Mouse (Mus musculus) heart, embryonic 14.5 days (tissue): Measurements from ENCODE around the gene S1pr2. TPM values are rescaled to one million over a fixed set of nuclear protein-coding genes. Genes with fewer than 3 reads are reported as not detected.
A peak's percentile ranks its signal among the peaks of the same experiment; 100 is the strongest.

ENCODE experiments used
- ATAC-seq: fragments of 200-750 bp; cut with Nextera tagmentation; 2 replicates; pipeline ENCODE4 v1.8.0; 2017; ENCODE audit warnings: low read depth, moderate TSS enrichment; ENCODE audit not compliant: insufficient number of reproducible peaks, insufficient read depth, low FRiP score
- H3K27ac ChIP-seq, 2 experiments: fragments of 200-500 bp in 1 of 2; fragments of 300-500 bp in 1 of 2; sonication (generic) in 1 of 2; replicated peaks in 1 of 2; 2 replicates each; pipeline ENCODE4 v1.5.1; 2012 to 2014; ENCODE audit warnings: low read depth in 2 of 2, low read length in 2 of 2, control low read depth in 1 of 2, mild to moderate bottlenecking in 1 of 2, mixed read lengths in 1 of 2; ENCODE audit not compliant: control insufficient read depth in 1 of 2, insufficient read depth in 1 of 2
- H3K27me3 ChIP-seq: fragments of 300-500 bp; sonication (generic); 2 replicates; pipeline ENCODE4 v1.6.1; 2014; ENCODE audit warnings: mild to moderate bottlenecking, low read length, control low read depth; ENCODE audit not compliant: control insufficient read depth, insufficient read depth
- H3K36me3 ChIP-seq: fragments of 300-500 bp; sonication (generic); 2 replicates; pipeline ENCODE4 v1.6.1; 2014; ENCODE audit warnings: mild to moderate bottlenecking, control low read depth, low read length, mixed read lengths; ENCODE audit not compliant: control insufficient read depth, insufficient read depth
- H3K4me1 ChIP-seq, 2 experiments: fragments of 200-500 bp in 1 of 2; fragments of 300-500 bp in 1 of 2; sonication (generic) in 1 of 2; 2 replicates each; pipeline ENCODE4 v1.6.1; 2012 to 2014; ENCODE audit warnings: low read length in 2 of 2, control low read depth in 1 of 2, mixed read lengths in 1 of 2; ENCODE audit not compliant: control insufficient read depth in 2 of 2, insufficient read depth in 2 of 2
- H3K4me2 ChIP-seq: fragments of 300-500 bp; sonication (generic); 2 replicates; pipeline ENCODE4 v1.6.1; 2014; ENCODE audit warnings: mild to moderate bottlenecking, low read length
- H3K4me3 ChIP-seq, 2 experiments: fragments of 200-500 bp in 1 of 2; fragments of 300-500 bp in 1 of 2; sonication (generic) in 1 of 2; 2 replicates each; pipeline ENCODE4 v1.5.1; 2012 to 2014; ENCODE audit warnings: low read length in 2 of 2, mild to moderate bottlenecking in 2 of 2, control low read depth in 1 of 2, low read depth in 1 of 2, moderate library complexity in 1 of 2; ENCODE audit not compliant: control insufficient read depth in 1 of 2, insufficient read depth in 1 of 2
- H3K9ac ChIP-seq: fragments of 300-500 bp; sonication (generic); 2 replicates; pipeline ENCODE4 v1.6.1; 2014; ENCODE audit warnings: mild to moderate bottlenecking, low read length
- H3K9me3 ChIP-seq: fragments of 300-500 bp; sonication (generic); 2 replicates; pipeline ENCODE4 v1.6.1; 2016; ENCODE audit warnings: low read length, control low read depth; ENCODE audit not compliant: control insufficient read depth
- WGBS: fragments of 180-500 bp; shearing (Covaris S2); extraction: QIAGEN DNeasy Blood & Tissue Kit; methylation state at CpG from one replicate; pipeline ENCODE4 v1.1.7; 2014; 5-methylcytosine and 5-hydroxymethylcytosine counted together
- polyA plus RNA-seq: library from polyadenylated mRNA; unstranded; fragments of >200 nt; fragmentation: Nextera tagmentation; extraction: Ambion mirVana; gene quantifications from 2 replicates; pipeline ENCODE4 v1.2.1, GENCODE M21; 2014

The S1pr2 gene
- 20.1 and 21.5 TPM in 2 replicates for polyA plus RNA-seq

DNA sequence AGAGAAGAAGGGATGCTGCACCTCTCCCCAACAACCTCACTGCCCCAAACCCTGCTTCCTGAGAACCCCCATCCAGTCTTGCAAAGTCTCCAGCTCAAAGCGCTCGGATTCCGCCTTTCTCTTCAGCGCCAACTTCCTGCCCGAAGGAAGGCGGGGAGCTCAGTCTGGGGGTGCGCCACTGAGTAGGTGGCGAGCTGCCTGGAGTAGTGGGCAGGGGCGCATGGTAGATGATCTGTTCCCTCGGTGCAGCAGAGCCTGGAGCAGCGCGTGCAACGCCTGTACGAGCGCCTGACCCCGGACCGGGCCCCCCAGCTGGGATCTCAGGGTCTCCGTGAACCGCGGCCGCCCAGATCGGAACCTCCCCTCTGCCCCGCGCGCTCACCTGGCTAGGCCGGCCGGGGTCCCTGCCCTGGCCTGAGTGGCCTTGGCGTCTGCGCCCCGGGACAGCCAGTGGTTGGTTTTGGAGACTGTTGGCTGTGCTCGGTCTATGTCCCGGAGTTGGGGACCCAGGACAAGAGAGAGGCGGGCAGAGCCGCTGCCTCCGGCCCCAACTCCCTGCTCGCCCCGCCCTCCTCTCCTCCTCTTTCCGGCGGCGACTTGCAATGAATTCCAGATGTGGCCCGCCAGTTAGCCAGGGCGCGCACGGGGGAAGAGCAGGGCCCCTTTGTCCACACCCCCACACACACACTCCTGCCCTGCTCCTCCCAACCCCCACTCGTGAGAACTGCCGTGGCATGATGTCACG, at the start of gene S1pr2:
TSS of gene S1pr2 (minus strand) at position 566 of the 745 bp plus-strand sequence.
- Histone ChIP-seq H3K4me3 (peak within 1 kb of the TSS; percentile 80 to 92), H3K36me3 (no peaks in the 10 kb centered on the region; the same call in 1 of the 2 replicates), H3K4me2 (peak within 1 kb of the TSS; percentile 96), H3K9ac (peak within 1 kb of the TSS; percentile 94), H3K9me3 (no peaks in the 10 kb centered on the region), H3K27ac (peak within 1 kb of the TSS; percentile 86 to 92), H3K4me1 (peaks cover 24 to 40% of the 10 kb centered on the region in 2 experiments), H3K27me3 (no peaks in the 10 kb centered on the region)
- peak; percentile 64 for ATAC-seq
- under 1% methylated on average over 37 of the region's 47 CpGs for WGBS

DNA sequence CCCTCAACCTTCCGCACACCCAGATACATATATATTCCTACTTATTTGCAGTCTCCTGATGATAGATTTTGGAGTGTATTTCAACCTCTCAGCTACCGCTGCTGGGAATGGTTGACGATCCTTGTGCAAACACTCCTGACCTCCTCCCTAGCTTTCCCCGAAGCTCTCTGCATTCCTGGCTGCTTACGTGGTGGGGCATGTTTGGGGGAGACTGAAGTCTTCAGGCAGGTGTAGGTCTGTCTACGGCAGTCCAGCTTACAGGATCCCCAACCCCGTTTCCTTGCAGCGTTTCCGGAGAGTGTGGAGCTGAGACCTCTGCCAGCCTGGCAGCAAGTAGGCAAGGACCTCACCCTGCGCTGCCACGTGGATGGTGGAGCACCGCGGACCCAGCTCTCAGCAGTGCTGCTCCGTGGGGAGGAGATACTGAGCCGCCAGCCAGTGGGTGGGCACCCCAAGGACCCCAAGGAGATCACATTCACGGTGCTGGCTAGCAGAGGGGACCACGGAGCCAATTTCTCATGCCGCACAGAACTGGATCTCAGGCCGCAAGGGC, 48.8 kb upstream of the S1pr2 start:
- H3K4me3 ChIP-seq, result no peak overlapping the region
- peaks cover 6% of the 10 kb centered on the region; the same call in 1 of the 2 replicates for H3K36me3 ChIP-seq
- ATAC-seq, result no peak
- H3K4me2 ChIP-seq, result no peak overlapping the region
- H3K9ac ChIP-seq, result no peak overlapping the region
- H3K27ac ChIP-seq, result no peak overlapping the region
- peaks cover 10% of the 10 kb centered on the region for H3K27me3 ChIP-seq
- H3K9me3 ChIP-seq, result no peaks in the 10 kb centered on the region
- peaks cover 11 to 13% of the 10 kb centered on the region in 2 experiments for H3K4me1 ChIP-seq
- WGBS, result 61% methylated on average over 19 of the region's 19 CpGs

DNA sequence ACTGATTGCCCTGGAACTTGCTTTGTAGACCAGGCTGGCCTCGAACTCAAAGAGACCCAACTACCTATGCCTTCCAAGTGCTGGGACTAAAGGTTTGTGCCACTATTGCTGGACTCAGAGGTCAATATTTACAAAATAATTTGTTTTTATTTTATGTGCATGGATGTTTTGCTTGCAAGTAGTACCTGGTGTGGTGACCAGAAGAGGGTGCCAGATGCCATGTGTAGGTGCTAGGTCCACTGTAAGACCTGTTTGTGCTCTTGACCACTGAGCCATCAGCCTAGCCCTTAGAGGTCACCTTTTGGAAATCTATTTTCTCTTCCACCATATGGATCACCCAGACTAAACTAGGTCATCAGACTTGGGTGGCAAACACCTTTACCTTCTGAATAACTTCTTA, 46.1 kb upstream of the S1pr2 start:
- Histone ChIP-seq H3K4me1 (no peaks in the 10 kb centered on the region), H3K27ac (no peak overlapping the region), H3K36me3 (peaks cover 6% of the 10 kb centered on the region; the same call in 1 of the 2 replicates), H3K9ac (no peak overlapping the region), H3K4me2 (no peak overlapping the region), H3K4me3 (no peak overlapping the region), H3K9me3 (no peaks in the 10 kb centered on the region), H3K27me3 (peaks cover 13% of the 10 kb centered on the region; the same call in 1 of the 2 replicates)
- ATAC-seq, result no peak
- WGBS, result 74% methylated on average over 1 of the region's 1 CpGs

DNA sequence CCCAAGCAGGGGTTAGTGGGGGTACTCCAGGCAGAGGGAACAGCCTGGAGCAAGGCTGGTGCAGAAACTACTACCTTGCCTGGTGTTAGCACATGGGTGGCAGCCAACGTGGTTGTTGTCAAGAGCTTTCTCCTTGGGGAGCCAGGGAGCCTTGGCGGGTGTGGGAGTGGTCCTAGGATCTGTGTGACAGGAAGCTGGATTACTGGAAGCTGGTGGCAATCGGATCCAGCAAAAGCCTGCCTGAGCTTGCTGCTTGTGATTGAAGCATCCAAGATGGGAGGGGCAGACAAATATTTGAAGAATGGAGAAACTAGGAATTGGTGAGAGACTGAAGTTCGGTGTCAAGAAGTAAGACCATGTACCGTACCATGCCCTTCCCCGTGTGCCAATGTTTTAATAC, 45.7 kb upstream of the S1pr2 start:
- no peaks in the 10 kb centered on the region for H3K4me1 ChIP-seq
- no peak overlapping the region for H3K27ac ChIP-seq
- no peak overlapping the region for H3K9ac ChIP-seq
- no peak overlapping the region for H3K4me2 ChIP-seq
- peaks cover 17% of the 10 kb centered on the region for H3K27me3 ChIP-seq
- H3K36me3 ChIP-seq, result peaks cover 6% of the 10 kb centered on the region; the same call in 1 of the 2 replicates
- H3K4me3 ChIP-seq, result no peak overlapping the region
- H3K9me3 ChIP-seq, result no peaks in the 10 kb centered on the region
- 54% methylated on average over 6 of the region's 6 CpGs for WGBS
- 0 out of 2 replicates have a peak, but pooled peaks have one; percentile 17 for ATAC-seq

DNA sequence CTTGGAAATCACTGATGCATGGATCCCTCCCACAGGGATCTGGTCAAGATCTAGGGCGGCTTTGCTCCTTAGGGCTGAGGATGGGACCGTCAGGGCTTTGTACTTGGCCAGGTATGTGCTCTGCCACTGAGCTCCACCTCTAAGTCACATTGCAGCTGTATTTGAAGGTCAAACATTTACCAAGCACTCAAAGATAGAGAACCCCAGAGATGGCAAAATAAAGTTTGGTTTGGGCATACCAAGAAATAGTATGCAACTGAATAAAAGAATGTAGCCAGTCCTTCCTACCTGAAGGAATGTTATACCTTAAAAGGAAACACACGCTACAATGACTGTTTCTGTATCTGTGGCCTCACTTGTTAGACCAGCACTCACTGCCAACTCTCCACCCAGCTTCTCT, 44.8 kb upstream of the S1pr2 start:
- Histone ChIP-seq H3K9ac (no peak overlapping the region), H3K27ac (no peak overlapping the region), H3K4me3 (no peak overlapping the region), H3K4me2 (no peak overlapping the region), H3K36me3 (peaks cover 4% of the 10 kb centered on the region; the same call in 1 of the 2 replicates), H3K27me3 (peaks cover 21% of the 10 kb centered on the region), H3K4me1 (no peaks in the 10 kb centered on the region), H3K9me3 (no peaks in the 10 kb centered on the region)
- no peak for ATAC-seq
- 61% methylated on average over 3 of the region's 3 CpGs for WGBS

- Histone ChIP-seq H3K9ac (no peak overlapping the region), H3K27me3 (peaks cover 44% of the 10 kb centered on the region), H3K4me2 (no peak overlapping the region), H3K4me1 (peaks cover 10 to 15% of the 10 kb centered on the region in 2 experiments; a peak in 3 of 4 replicates), H3K27ac (no peak overlapping the region), H3K9me3 (no peaks in the 10 kb centered on the region), H3K36me3 (no peaks in the 10 kb centered on the region; the same call in 1 of the 2 replicates), H3K4me3 (no peak overlapping the region)
- WGBS, result 72% methylated on average over 2 of the region's 2 CpGs
- no peak for ATAC-seq
Observed at GRCm38 (mm10) chr9:21018600-21018999, 42.0 kb upstream of the S1pr2 start.

- ATAC-seq, result no peak
- no peak overlapping the region for H3K9ac ChIP-seq
- peaks cover 10 to 15% of the 10 kb centered on the region in 2 experiments; a peak in 3 of 4 replicates for H3K4me1 ChIP-seq
- peak overlapping the region in 1 of 2 experiments; percentile 42; a peak in 2 of 4 replicates for H3K4me3 ChIP-seq
- H3K27ac ChIP-seq, result no peak overlapping the region
- WGBS, result 32% methylated on average over 4 of the region's 4 CpGs
- peaks cover 44% of the 10 kb centered on the region for H3K27me3 ChIP-seq
- no peaks in the 10 kb centered on the region; the same call in 1 of the 2 replicates for H3K36me3 ChIP-seq
- H3K9me3 ChIP-seq, result no peaks in the 10 kb centered on the region
- peak overlapping the region; percentile 72 for H3K4me2 ChIP-seq
Observed at GRCm38 (mm10) chr9:21017177-21017575, 40.6 kb upstream of the S1pr2 start.
